Mouse (Mus musculus) embryo, embryonic 11.5 days (tissue): ENCODE measurements at regions not wholly inside any gene's neighbourhood (a gene's known extent, or its start where the extent isn't known, plus 50 kb on each side); places are given as distances from the start of the nearest gene placed in this dataset.

Experiments used
- DNase-seq: peaks from one replicate; pipeline ENCODE4 v3.0.0-alpha.2; 2012; ENCODE audit warnings: low read depth, low spot score

GRCm38 (mm10) chr1:102811401-102811800 lies 1956.9 kb upstream of the Cdh20 start:
- DNase-seq, result no peak

GRCm38 (mm10) chr1:102825056-102825455 lies 1943.3 kb upstream of the Cdh20 start:
- DNase-seq, result peak; percentile 2

- no peak for DNase-seq
Observed at GRCm38 (mm10) chr1:102862418-102862817, 1905.9 kb upstream of the Cdh20 start.

GRCm38 (mm10) chr1:102879109-102879508 lies 1889.2 kb upstream of the Cdh20 start:
- no peak for DNase-seq

- DNase-seq, result no peak
Observed at GRCm38 (mm10) chr1:102899174-102899573, 1869.2 kb upstream of the Cdh20 start.

GRCm38 (mm10) chr1:102923150-102923549 lies 1845.2 kb upstream of the Cdh20 start:
- no peak for DNase-seq
